Mouse (Mus musculus): Measurements from ENCODE around the gene Tgfb3. TPM values are rescaled to one million over a fixed set of nuclear protein-coding genes. Genes with fewer than 3 reads are reported as not detected.

Tgfb3 gene
- polyA plus RNA-seq, 1 experiment from 2014 or later: 10.1 TPM

Other genes with a start within 250 kb of the Tgfb3 start
- 84.0 and 88.1 TPM in 2 replicates for gene Ift43, start 3.5 kb upstream of the Tgfb3 start, polyA plus RNA-seq (2014; fragmentation: Nextera tagmentation; extraction: Ambion mirVana)
- 18.2 and 21.9 TPM in 2 replicates for gene Gpatch2l, start 162.8 kb upstream of the Tgfb3 start, polyA plus RNA-seq (2014; fragmentation: Nextera tagmentation; extraction: Ambion mirVana)